In genomic region chr19:48475784-48476410, GRCm38 (mm10) we compare ENCODE assay signal across 29 mouse cellular contexts.
DNase-seq lines count a peak whose midpoint lies in the region; ATAC-seq lines count a peak whose summit lies in the region.
"Had no signal": no experiment of that assay in that cellular context is flagged by ENCODE, and none has a peak within 500 bp of the region (broad histone marks: within the 10 kb centered on the region; RNA-seq: fewer than 3 reads in every experiment).

No protein-coding gene starts in this region.

- no peaks in the 10 kb centered on the region for H3K9me3 ChIP-seq in intestine, embryonic 14.5 days (ENCODE audit: control insufficient read depth, low read length)
- H3K9me3 ChIP-seq in intestine, embryonic 15.5 days: no peaks in the 10 kb centered on the region
- no peaks in the 10 kb centered on the region for H3K9me3 ChIP-seq in embryonic facial prominence, embryonic 14.5 days (ENCODE audit: control insufficient read depth, low read length)
- H3K9me3 ChIP-seq in forebrain, embryonic 13.5 days (replicated peaks): no peaks in the 10 kb centered on the region
- H3K9me3 ChIP-seq: heart, embryonic 13.5 days; hindbrain, embryonic 12.5 days; limb, embryonic 15.5 days; liver, embryonic 15.5 days; lung, embryonic 15.5 days; midbrain, embryonic 13.5 days; neural tube, embryonic 13.5 days had no signal

- H3K4me2 ChIP-seq in intestine, embryonic 14.5 days (ENCODE audit: low read length): no peak overlapping the region
- no peak overlapping the region for H3K4me2 ChIP-seq in intestine, embryonic 15.5 days (replicated peaks)
- no peak overlapping the region for H3K4me2 ChIP-seq in embryonic facial prominence, embryonic 14.5 days (ENCODE audit: low read depth, low read length)
- no peak overlapping the region for H3K4me2 ChIP-seq in forebrain, embryonic 13.5 days
- H3K4me2 ChIP-seq: heart, embryonic 13.5 days; hindbrain, embryonic 12.5 days; limb, embryonic 15.5 days; liver, embryonic 15.5 days; lung, embryonic 15.5 days; midbrain, embryonic 13.5 days; neural tube, embryonic 13.5 days had no signal

- H3K36me3 ChIP-seq in intestine, embryonic 14.5 days (ENCODE audit: control insufficient read depth, insufficient read depth, low read length): no peaks in the 10 kb centered on the region
- H3K36me3 ChIP-seq in intestine, embryonic 15.5 days: no peaks in the 10 kb centered on the region
- no peaks in the 10 kb centered on the region for H3K36me3 ChIP-seq in embryonic facial prominence, embryonic 14.5 days (ENCODE audit: control insufficient read depth, insufficient read depth, low read length)
- H3K36me3 ChIP-seq in forebrain, embryonic 13.5 days (ENCODE audit: poor library complexity, severe bottlenecking): no peaks in the 10 kb centered on the region
- H3K36me3 ChIP-seq: heart, embryonic 13.5 days; hindbrain, embryonic 12.5 days; limb, embryonic 15.5 days; liver, embryonic 15.5 days; lung, embryonic 15.5 days; midbrain, embryonic 13.5 days; neural tube, embryonic 13.5 days had no signal

- H3K27ac ChIP-seq in intestine, embryonic 14.5 days (ENCODE audit: low read depth): no peak overlapping the region
- no peak overlapping the region for H3K27ac ChIP-seq in intestine, embryonic 15.5 days
- H3K27ac ChIP-seq in embryonic facial prominence, embryonic 14.5 days (replicated peaks; ENCODE audit: low read depth, low read length): no peak overlapping the region
- no peak overlapping the region for H3K27ac ChIP-seq in forebrain, embryonic 13.5 days
- H3K27ac ChIP-seq: heart, adult 2 months; heart, embryonic 13.5 days; hindbrain, embryonic 12.5 days; hindbrain, postnatal 0 days; left cerebral cortex, adult 2 months; limb, embryonic 15.5 days; liver, embryonic 15.5 days; lung, embryonic 15.5 days; midbrain, embryonic 13.5 days; neural tube, embryonic 13.5 days had no signal

- no peak overlapping the region for H3K4me3 ChIP-seq in intestine, embryonic 14.5 days (ENCODE audit: low read depth, low read length)
- no peak overlapping the region for H3K4me3 ChIP-seq in intestine, embryonic 15.5 days (replicated peaks)
- no peak overlapping the region for H3K4me3 ChIP-seq in embryonic facial prominence, embryonic 14.5 days (ENCODE audit: low read depth, low read length)
- H3K4me3 ChIP-seq in forebrain, embryonic 13.5 days: no peak overlapping the region
- H3K4me3 ChIP-seq: heart, adult 2 months; heart, embryonic 13.5 days; hindbrain, embryonic 12.5 days; left cerebral cortex, adult 2 months; limb, embryonic 15.5 days; liver, embryonic 15.5 days; lung, embryonic 15.5 days; megakaryocyte, embryonic 14.5 days; midbrain, embryonic 13.5 days; neural tube, embryonic 13.5 days had no signal

- no peak overlapping the region for H3K9ac ChIP-seq in intestine, embryonic 14.5 days (ENCODE audit: low read length)
- H3K9ac ChIP-seq in intestine, embryonic 15.5 days: no peak overlapping the region
- H3K9ac ChIP-seq in embryonic facial prominence, embryonic 14.5 days (ENCODE audit: low read depth, low read length): no peak overlapping the region
- H3K9ac ChIP-seq in forebrain, embryonic 13.5 days: no peak overlapping the region
- H3K9ac ChIP-seq: heart, embryonic 13.5 days; hindbrain, embryonic 12.5 days; limb, embryonic 15.5 days; liver, embryonic 15.5 days; lung, embryonic 15.5 days; midbrain, embryonic 13.5 days; neural tube, embryonic 13.5 days had no signal

- intact Hi-C loops in left cerebral cortex, postnatal 10 days (cut with DNase I): no loop called here

- peak; percentile 25 for DNase-seq in intestine, embryonic 14.5 days (ENCODE audit: low spot score)
- DNase-seq in Muller cell, postnatal 12 days (ENCODE audit: inconsistent ontology term): peak; percentile 36
- DNase-seq in embryonic facial prominence, embryonic 14.5 days (ENCODE audit: low spot score): peak; percentile 81
- DNase-seq in left cerebral cortex, postnatal 10 days (ENCODE audit: extremely low spot score in 1 of 2, low spot score in 2 of 2): no peak
- DNase-seq: adrenal gland, postnatal 10 days; B cell, adult 2 months; cerebellum, adult 11 months; cerebellum, adult 9-10 months; cerebellum, postnatal 36 days; embryo, embryonic 11 days; gastrocnemius, postnatal 25 days; heart, adult 2 months; heart, postnatal 10 days; kidney, postnatal 14 days had no signal

- ATAC-seq in intestine, embryonic 14.5 days (replicated peaks; ENCODE audit: low FRiP score, low TSS enrichment, low read depth): no peak
- ATAC-seq in intestine, embryonic 15.5 days: no peak
- peak; percentile 55; the same call in 1 of the 2 replicates for ATAC-seq in embryonic facial prominence, embryonic 14.5 days (ENCODE audit: low read depth)
- peak; percentile 88 for ATAC-seq in megakaryocyte progenitor cell, adult 5-6 weeks (replicated peaks; ENCODE audit: poor library complexity)
- ATAC-seq in forebrain, embryonic 13.5 days: no peak
- ATAC-seq: forebrain, embryonic 14.5 days; hindbrain, postnatal 0 days; intestine, postnatal 0 days; midbrain, embryonic 13.5 days had no signal

- no peaks in the 10 kb centered on the region for H3K4me1 ChIP-seq in intestine, embryonic 14.5 days (replicated peaks; ENCODE audit: control insufficient read depth, insufficient read depth, low read length)
- no peaks in the 10 kb centered on the region for H3K4me1 ChIP-seq in intestine, embryonic 15.5 days (replicated peaks)
- H3K4me1 ChIP-seq in embryonic facial prominence, embryonic 14.5 days (ENCODE audit: control insufficient read depth, insufficient read depth, low read length): 0 out of 2 replicates have a peak, but pooled peaks cover 2% of the 10 kb centered on the region
- H3K4me1 ChIP-seq in forebrain, embryonic 13.5 days: no peaks in the 10 kb centered on the region
- H3K4me1 ChIP-seq: heart, embryonic 13.5 days; hindbrain, embryonic 12.5 days; limb, embryonic 15.5 days; liver, embryonic 15.5 days; lung, embryonic 15.5 days; megakaryocyte, embryonic 14.5 days; midbrain, embryonic 13.5 days; neural tube, embryonic 13.5 days had no signal

- no peaks in the 10 kb centered on the region for H3K27me3 ChIP-seq in intestine, embryonic 14.5 days (replicated peaks; ENCODE audit: control insufficient read depth, insufficient read depth, low read length)
- H3K27me3 ChIP-seq in intestine, embryonic 15.5 days (replicated peaks): no peaks in the 10 kb centered on the region
- H3K27me3 ChIP-seq in embryonic facial prominence, embryonic 14.5 days (replicated peaks; ENCODE audit: control insufficient read depth, insufficient read depth, low read length): no peaks in the 10 kb centered on the region
- H3K27me3 ChIP-seq in forebrain, embryonic 13.5 days: no peaks in the 10 kb centered on the region
- H3K27me3 ChIP-seq: heart, embryonic 13.5 days; hindbrain, embryonic 12.5 days; limb, embryonic 15.5 days; liver, embryonic 15.5 days; lung, embryonic 15.5 days; megakaryocyte, embryonic 14.5 days; midbrain, embryonic 13.5 days; neural tube, embryonic 13.5 days had no signal

- WGBS in intestine, embryonic 14.5 days: 71% methylated on average over 6 of the region's 6 CpGs
- 68% methylated on average over 6 of the region's 6 CpGs for WGBS in intestine, embryonic 15.5 days
- WGBS in embryonic facial prominence, embryonic 14.5 days: 45% methylated on average over 6 of the region's 6 CpGs
- 80% methylated on average over 6 of the region's 6 CpGs for WGBS in forebrain, embryonic 13.5 days

Comparison
In these comparisons a context has a peak if more than half of its experiments do, and no peak if none do; other contexts are left out.
1. ATAC-seq: peak in embryonic facial prominence, embryonic 14.5 days (single experiment) and megakaryocyte progenitor cell, adult 5-6 weeks (single experiment); none in intestine, embryonic 14.5 days (single experiment), intestine, embryonic 15.5 days (single experiment) and forebrain, embryonic 13.5 days (single experiment).
2. DNase-seq: peak in intestine, embryonic 14.5 days (single experiment), Muller cell, postnatal 12 days (single experiment) and embryonic facial prominence, embryonic 14.5 days (single experiment); none in left cerebral cortex, postnatal 10 days (0 of 2).